Mouse (Mus musculus) liver, postnatal 0 days (tissue): ENCODE measurements at regions not wholly inside any gene's neighbourhood (a gene's known extent, or its start where the extent isn't known, plus 50 kb on each side); places are given as distances from the start of the nearest gene placed in this dataset.

ENCODE experiments used
- ATAC-seq: fragments of 200-750 bp; cut with Nextera tagmentation; 2 replicates; pipeline ENCODE4 v1.8.0; 2017; ENCODE audit warnings: mild to moderate bottlenecking, moderate library complexity
- DNase-seq: peaks from one replicate; pipeline ENCODE4 v3.0.0-alpha.2; 2016
- H3K27ac ChIP-seq: fragments of 300-500 bp; sonication (generic); 2 replicates; pipeline ENCODE4 v1.5.1; 2014; ENCODE audit warnings: antibody characterized with exemption, moderate library complexity, mild to moderate bottlenecking, low read depth
- H3K27me3 ChIP-seq: fragments of 300-500 bp; sonication (generic); 2 replicates; pipeline ENCODE4 v1.6.1; 2014; ENCODE audit warnings: low read length, control low read depth, mixed read lengths; ENCODE audit not compliant: insufficient read depth
- H3K36me3 ChIP-seq: fragments of 300-500 bp; sonication (generic); replicated peaks from 2 replicates; pipeline ENCODE4 v1.6.1; 2014; ENCODE audit warnings: mild to moderate bottlenecking, control low read depth, low read length, moderate library complexity, mixed read lengths; ENCODE audit not compliant: insufficient read depth
- H3K4me1 ChIP-seq: fragments of 300-500 bp; sonication (generic); 2 replicates; pipeline ENCODE4 v1.6.1; 2014; ENCODE audit warnings: antibody characterized with exemption, mild to moderate bottlenecking, control low read depth; ENCODE audit not compliant: insufficient read depth
- H3K4me2 ChIP-seq: fragments of 300-500 bp; sonication (generic); 2 replicates; pipeline ENCODE4 v1.6.1; 2014; ENCODE audit warnings: low read depth, mild to moderate bottlenecking, low read length, moderate library complexity, mixed read lengths
- H3K4me3 ChIP-seq: fragments of 300-500 bp; sonication (generic); 2 replicates; pipeline ENCODE4 v1.5.1; 2014; ENCODE audit warnings: low read depth, low read length
- H3K9ac ChIP-seq: fragments of 300-500 bp; sonication (generic); replicated peaks from 2 replicates; pipeline ENCODE4 v1.6.1; 2014; ENCODE audit warnings: mild to moderate bottlenecking, moderate library complexity
- H3K9me3 ChIP-seq: fragments of 300-500 bp; sonication (generic); 2 replicates; pipeline ENCODE4 v1.6.1; 2016; ENCODE audit warnings: mild to moderate bottlenecking, control low read depth, low read length, mixed read lengths
- CTCF ChIP-seq: sonication (generic); IDR thresholded peaks from 2 replicates; pipeline ENCODE4 v1.5.1; 2016; ENCODE audit warnings: antibody characterized with exemption, low read depth
- EP300 ChIP-seq: IDR thresholded peaks from 2 replicates; pipeline ENCODE4 v1.6.1; 2016; ENCODE audit warnings: antibody characterized with exemption, low read depth, mild to moderate bottlenecking
- WGBS: fragments of 180-500 bp; shearing (Covaris S2); extraction: QIAGEN DNeasy Blood & Tissue Kit; methylation state at CpG from one replicate; pipeline ENCODE4 v1.1.7; 2014; ENCODE audit not compliant: insufficient replicate concordance; 5-methylcytosine and 5-hydroxymethylcytosine counted together

- no peaks in the 10 kb centered on the region for H3K36me3 ChIP-seq
- ATAC-seq: no peak
- H3K4me1 ChIP-seq: no peaks in the 10 kb centered on the region
- H3K9me3 ChIP-seq: no peaks in the 10 kb centered on the region
- no peak for DNase-seq
- no peak overlapping the region for H3K27ac ChIP-seq
- no peak overlapping the region for H3K4me2 ChIP-seq
- no peak overlapping the region for H3K9ac ChIP-seq
- H3K27me3 ChIP-seq: no peaks in the 10 kb centered on the region
- no peak overlapping the region for H3K4me3 ChIP-seq
- 70% methylated on average over 20 of the region's 20 CpGs for WGBS
- no peak for TF ChIP-seq CTCF
- no peak for TF ChIP-seq EP300
These were observed 85.1 kb upstream of the Six3 start for GRCm38 (mm10) chr17:85528105-85529004.

DNA sequence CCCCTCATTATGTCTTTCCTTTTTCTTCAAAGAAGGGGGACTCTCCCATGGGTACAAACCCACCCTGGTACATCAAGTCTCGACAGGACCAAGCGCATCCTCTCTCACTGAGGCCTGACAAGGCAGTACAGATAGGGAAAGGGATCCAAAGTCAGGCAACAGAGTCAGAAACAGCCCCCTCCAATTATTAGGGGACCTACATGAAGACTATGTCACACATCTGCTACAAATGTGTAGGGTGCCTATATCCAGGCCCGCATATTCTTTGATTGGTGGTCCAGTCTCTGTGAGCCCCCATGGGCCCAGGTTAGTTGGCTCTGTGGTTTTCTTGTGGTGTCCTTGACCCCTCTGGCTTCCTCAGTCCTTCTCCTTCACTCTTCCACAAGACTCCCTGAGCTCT, 77.1 kb upstream of the Six3 start:
- no peak overlapping the region for H3K27ac ChIP-seq
- WGBS: 83% methylated on average over 3 of the region's 3 CpGs
- ATAC-seq (no peak), DNase-seq (peak; percentile 6)
- H3K9me3 ChIP-seq: no peaks in the 10 kb centered on the region
- no peaks in the 10 kb centered on the region for H3K4me1 ChIP-seq
- no peak overlapping the region for H3K4me3 ChIP-seq
- H3K9ac ChIP-seq: no peak overlapping the region
- no peaks in the 10 kb centered on the region for H3K36me3 ChIP-seq
- H3K27me3 ChIP-seq: 0 out of 2 replicates have a peak, but pooled peaks cover 4% of the 10 kb centered on the region
- TF ChIP-seq EP300 (no peak), CTCF (no peak)
- H3K4me2 ChIP-seq: no peak overlapping the region

DNA sequence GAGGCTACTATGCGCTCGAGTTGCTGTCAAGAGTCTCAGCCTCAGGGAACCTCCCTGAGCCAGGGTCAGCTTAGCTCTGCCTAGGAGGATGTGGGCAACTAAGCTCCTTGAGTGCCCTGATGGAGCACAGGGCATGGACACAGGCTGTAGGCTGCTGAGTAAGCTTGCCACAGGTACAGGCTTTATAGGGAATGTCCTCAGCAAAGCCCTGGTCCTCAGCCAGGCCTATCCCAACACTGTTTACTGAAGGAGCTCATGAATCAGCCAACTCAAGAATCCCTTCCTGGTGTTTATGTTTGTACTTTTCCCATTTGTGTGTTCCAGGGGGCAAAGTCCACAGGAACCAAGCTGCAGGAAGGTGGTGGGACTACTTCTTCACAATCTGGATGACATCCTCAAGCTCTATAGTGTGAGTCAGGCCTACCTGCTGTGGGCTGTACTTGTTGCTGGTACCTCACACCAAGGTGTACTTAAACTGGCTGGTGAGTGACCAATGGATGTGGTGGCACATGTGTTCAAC, 72.1 kb upstream of the Six3 start:
- Histone ChIP-seq H3K27ac (no peak overlapping the region), H3K27me3 (no peaks in the 10 kb centered on the region), H3K4me2 (no peak overlapping the region), H3K9ac (no peak overlapping the region), H3K9me3 (no peaks in the 10 kb centered on the region), H3K4me3 (no peak overlapping the region), H3K4me1 (no peaks in the 10 kb centered on the region), H3K36me3 (no peaks in the 10 kb centered on the region)
- WGBS: 76% methylated on average over 2 of the region's 2 CpGs
- peak; percentile 4 for DNase-seq
- TF ChIP-seq EP300 (no peak), CTCF (no peak)
- ATAC-seq: no peak

DNA sequence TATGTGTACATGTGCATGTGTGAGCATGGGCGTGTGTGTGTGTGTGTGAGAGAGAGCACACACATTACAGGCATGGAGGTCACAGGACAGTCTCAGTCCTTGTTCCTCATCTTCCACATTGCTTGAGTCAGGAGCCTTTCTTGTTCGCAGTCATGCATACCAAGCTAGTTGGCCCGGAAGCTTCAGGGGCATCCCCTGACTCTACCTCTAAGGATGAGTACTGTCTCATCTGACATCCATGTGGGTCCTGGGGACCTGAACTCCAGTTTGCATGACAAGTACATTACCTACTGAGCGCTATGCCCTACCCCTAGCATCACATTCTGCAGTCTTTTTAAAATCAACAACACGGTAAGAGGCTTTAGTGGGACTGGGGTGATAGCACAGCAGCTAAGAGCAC, 65.3 kb upstream of the Six3 start:
- H3K36me3 ChIP-seq: no peaks in the 10 kb centered on the region
- no peak for ATAC-seq
- TF ChIP-seq EP300: no peak
- no peak for TF ChIP-seq CTCF
- H3K9ac ChIP-seq: no peak overlapping the region
- H3K4me2 ChIP-seq: no peak overlapping the region
- no peaks in the 10 kb centered on the region for H3K9me3 ChIP-seq
- DNase-seq: peak; percentile 8
- H3K4me3 ChIP-seq: no peak overlapping the region
- 87% methylated on average over 5 of the region's 5 CpGs for WGBS
- H3K4me1 ChIP-seq: no peaks in the 10 kb centered on the region
- H3K27ac ChIP-seq: no peak overlapping the region
- 0 out of 2 replicates have a peak, but pooled peaks cover 3% of the 10 kb centered on the region for H3K27me3 ChIP-seq

DNA sequence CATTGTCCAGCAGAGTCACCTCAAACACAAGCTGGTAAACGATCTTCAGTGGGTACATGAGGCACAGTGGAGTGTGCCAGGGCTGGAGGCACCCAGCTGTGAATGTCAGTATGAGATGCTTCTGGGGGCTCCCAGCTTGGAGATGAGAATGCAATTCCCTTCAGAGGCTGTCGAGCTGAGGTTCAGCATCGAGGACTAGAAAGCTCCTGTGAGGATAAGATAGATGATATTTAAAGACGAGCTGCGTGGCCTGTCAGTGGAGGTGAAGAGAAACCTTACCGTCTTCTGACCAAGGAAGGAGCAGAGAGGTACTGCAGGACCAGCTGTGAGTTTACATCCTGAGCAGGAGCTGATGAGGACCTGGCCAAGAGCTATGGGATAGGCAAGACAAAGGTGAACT, 52.4 kb upstream of the Six3 start:
- Histone ChIP-seq H3K36me3 (no peaks in the 10 kb centered on the region), H3K9me3 (peaks cover 6% of the 10 kb centered on the region; the same call in 1 of the 2 replicates), H3K4me2 (no peak overlapping the region), H3K27me3 (0 out of 2 replicates have a peak, but pooled peaks cover 5% of the 10 kb centered on the region), H3K4me3 (no peak overlapping the region), H3K9ac (no peak overlapping the region), H3K4me1 (no peaks in the 10 kb centered on the region), H3K27ac (no peak overlapping the region)
- DNase-seq (no peak), ATAC-seq (no peak)
- 68% methylated on average over 6 of the region's 6 CpGs for WGBS
- TF ChIP-seq EP300 (no peak), CTCF (no peak)

DNA sequence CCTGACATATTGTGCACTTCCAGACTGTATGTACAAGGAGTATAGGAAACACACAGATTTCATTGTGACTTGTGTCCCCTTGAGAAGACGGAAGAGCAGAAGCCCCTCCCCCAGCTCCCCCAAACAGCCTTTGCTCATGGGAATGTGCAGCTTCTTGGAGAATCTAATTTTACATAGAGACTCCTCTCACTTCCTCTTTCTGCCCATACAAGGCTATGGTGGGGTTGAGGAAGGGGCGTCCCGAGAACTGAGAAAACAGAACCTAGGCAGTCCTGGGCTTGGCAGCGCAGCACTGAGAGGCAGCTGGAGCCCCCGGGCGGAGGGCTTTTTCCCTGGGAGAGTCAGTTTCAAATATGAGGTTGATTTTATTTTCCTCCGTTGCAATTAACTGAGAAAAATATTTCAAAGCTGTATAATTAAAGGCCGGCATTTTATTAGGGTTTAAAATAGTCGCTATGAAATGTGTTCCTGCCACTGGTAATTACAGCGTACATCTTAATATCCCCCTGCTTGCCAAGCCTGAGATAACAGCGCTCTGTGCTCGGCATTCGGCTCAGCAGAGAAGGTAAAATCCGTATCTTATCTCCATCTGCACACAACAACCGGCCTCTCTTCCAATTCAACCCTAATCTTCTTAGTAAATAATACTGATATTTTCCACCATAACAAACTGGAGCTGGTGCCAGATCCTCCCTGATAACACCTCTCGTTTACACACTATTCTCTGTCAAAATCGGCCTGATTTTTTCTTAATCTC, 50.7 kb upstream of the Six3 start:
- TF ChIP-seq CTCF: no peak
- no peak for TF ChIP-seq EP300
- DNase-seq (peak; percentile 13), ATAC-seq (no peak)
- Histone ChIP-seq H3K4me2 (no peak overlapping the region), H3K9me3 (peaks cover 1% of the 10 kb centered on the region; the same call in 1 of the 2 replicates), H3K9ac (no peak overlapping the region), H3K4me3 (no peak overlapping the region), H3K27ac (no peak overlapping the region), H3K36me3 (no peaks in the 10 kb centered on the region), H3K4me1 (no peaks in the 10 kb centered on the region), H3K27me3 (0 out of 2 replicates have a peak, but pooled peaks cover 5% of the 10 kb centered on the region)
- 33% methylated on average over 17 of the region's 17 CpGs for WGBS
